Mouse (Mus musculus) layer of hippocampus, adult 11-12 months (tissue): Measurements from ENCODE around the gene Adamts17.
A peak's percentile ranks its signal among the peaks of the same experiment; 100 is the strongest.

ENCODE experiments used
- DNase-seq: peaks from one replicate; pipeline ENCODE4 v3.0.0; 2022; ENCODE audit warnings: low spot score

Gene Adamts17

DNA sequence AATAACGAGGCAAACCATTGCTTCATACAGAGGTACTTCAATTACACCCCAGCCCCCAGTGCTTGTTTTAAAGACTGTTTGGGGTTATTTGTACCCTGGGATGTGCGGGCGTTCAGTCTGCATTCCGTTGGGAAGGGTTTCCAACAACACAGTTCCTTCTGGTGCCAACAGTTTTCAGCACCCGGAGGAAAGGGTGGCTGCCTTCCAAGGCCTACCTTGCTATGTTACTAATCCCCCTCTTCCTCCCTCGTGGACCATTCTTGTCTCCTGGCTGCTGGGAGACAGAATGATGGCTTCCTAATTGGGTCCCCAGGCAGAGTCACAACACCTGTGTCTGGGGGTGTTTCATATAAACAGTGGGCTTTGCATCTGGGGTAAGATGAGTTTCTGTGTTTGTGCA is 94.5 kb downstream of the Adamts17 start:
- DNase-seq, result peak; percentile 74

DNA sequence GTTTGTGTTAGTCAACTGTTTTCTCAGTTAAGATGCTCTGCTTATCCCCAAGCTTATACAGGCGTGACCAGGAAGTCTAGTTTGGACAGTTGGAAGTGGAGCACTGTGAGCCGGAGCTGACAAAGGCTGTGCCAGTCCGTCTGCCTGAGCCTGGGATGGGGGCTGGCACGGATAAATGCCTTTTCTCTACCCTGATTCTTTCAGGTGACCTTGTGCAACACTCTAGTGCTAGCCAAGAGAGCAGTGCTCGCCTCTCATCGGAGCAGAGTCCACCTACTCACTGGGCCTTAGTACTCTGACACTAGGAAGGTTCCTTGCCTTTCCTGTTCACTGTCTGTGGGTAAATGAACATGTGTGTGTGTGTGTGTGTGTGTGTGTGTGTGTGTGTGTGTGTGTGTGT is 95.5 kb downstream of the Adamts17 start:
- DNase-seq, result no peak

DNA sequence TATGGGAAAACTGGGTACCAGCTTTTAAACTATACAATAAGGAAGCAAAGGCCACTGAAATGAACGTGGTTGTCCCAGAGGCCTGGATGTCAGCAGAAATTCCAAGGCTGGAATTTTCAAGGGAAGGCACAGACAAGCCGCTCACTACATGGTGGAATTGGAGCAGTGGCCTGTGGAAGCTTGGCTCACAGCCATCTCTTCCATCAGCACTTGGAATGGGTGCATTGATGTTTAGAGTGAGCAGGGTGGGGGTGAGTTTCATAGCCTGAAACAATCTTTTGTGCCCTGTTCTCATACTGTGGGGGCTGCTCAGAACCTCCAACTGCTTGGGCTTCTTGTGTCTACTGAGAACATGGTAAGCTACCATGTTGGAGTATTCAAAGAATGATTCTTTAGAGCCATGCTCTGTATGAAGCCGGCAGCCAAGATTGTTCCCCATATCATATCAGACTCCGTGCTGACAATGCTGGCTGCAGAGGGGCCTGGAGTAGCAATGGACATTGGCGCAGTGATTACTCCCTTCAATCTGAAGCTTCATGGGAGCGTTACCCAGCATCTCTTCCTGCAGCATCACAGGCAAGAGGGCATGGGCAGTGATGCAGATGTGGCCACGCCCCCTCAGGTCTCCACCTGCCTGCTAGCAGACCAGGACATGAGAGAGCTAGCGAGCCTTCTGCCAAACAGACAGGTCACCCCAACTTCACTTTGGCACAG is 96.7 kb downstream of the Adamts17 start:
- DNase-seq, result no peak

DNA sequence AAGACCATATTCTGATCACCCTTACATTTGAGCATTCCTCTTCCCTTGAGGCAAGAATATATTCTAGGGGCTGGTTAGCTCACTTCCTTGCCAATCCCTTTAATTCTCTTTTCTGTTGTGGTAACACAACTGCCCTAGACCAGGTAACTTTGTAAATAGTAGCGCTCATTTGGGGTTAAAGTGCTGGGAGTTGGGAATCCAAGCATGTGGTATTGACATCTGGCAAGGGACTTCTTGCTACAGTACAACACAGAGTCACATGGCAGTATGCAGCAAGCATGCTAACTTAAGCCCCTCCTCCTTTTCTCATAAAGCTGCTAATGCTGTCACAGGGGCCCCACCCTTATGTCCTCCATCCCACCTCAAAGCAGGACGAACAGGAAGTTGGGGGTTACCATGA is 97.4 kb downstream of the Adamts17 start:
- DNase-seq, result no peak

DNA sequence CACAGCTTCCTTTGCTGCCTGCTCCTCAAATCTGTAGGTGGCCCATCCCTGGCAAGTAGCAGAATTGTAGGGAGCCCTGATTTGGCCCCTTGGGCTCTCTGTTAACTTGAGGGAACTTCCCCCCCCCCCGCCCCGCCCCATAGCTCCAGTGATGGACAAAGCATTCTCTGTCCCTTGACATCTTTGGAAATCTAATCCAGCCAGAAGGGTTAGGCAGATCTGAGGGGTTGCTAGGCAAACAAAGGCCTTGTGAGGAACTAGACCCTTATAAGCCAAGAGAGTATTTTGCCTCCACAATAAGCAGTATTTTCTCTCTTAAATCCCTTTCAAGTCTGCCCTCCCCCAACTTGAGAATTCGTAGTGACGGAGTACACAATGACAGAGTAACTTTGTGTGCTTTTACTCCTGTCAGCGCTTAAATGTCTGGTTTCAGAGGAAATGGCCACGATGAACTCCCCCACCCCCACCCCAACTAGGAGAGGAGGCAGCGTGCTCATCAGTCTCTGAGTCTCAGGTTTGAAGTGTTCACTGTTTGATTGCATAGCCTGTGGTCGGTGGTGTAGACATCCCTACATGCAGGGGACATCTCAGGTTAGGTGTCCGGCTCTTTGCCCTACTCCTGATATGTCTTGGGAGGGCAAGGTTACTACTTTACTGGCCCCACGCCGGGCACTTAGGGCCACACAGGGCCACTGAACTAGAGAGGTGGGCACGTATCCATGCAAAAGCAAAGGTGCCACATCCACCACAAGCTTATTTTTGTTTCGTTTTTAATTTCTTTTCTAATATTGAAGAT is 99.7 kb downstream of the Adamts17 start:
- DNase-seq, result no peak

DNA sequence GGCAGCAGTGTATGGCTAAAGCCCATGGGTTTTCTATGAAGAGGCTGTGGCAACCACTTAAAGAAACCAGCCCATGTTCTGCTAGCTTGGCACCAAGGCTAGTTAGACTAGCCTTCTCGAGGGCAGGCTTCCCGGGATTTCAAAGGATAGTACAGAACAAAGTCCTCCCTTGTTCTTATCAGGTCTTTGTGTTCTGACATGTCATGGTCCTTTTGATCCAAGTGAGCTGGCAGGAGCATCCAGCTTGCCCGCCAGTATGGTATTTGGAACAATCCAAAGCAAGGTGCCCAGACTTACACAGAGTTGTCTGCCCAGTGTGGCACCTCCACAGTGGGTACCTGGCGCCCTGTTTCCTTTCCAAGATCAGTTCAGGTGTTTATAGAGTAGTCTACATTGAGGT is 101.2 kb downstream of the Adamts17 start:
- DNase-seq, result no peak

GRCm38 (mm10) chr7:66949006-66949405 is 109.5 kb downstream of the Adamts17 start:
- DNase-seq, result no peak

DNA sequence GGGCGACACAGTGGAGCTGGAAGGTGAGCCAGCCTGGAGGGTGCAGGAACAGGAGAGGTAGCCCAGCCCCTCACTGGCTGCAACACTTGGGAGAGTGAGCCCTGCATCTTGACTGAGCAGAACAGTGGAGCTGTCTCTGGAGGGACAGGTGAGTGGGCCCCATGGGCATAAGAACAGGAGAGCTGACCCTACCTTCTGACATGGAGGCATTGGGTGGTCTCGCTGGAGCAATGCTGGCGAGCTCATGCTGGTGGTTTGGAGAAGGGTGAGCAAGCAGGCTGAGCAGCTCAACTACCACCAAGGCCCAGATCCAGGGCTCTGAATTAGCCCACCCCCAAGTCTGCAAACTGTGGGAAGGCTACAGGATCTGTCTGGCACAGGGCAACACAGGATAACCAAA is 113.4 kb downstream of the Adamts17 start:
- no peak for DNase-seq

DNA sequence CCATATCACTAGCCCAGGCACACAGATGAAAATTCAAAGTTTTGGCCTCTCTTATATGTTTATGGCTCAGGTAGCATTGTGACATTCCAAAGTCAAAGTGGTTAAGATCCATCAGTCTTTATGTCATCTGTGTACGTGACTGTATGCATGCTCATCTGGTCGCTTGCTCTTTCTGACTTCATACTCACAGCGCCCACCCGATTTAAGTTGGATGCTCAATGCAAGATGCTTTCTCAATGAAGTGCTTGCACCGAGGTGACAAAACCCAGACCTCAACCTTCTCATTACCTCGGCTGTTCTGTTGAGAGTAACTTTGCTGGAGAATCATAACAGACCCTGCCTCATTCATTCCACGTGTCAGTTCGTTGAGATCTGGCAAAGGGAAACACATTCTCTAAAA is 114.5 kb downstream of the Adamts17 start:
- no peak for DNase-seq

DNA sequence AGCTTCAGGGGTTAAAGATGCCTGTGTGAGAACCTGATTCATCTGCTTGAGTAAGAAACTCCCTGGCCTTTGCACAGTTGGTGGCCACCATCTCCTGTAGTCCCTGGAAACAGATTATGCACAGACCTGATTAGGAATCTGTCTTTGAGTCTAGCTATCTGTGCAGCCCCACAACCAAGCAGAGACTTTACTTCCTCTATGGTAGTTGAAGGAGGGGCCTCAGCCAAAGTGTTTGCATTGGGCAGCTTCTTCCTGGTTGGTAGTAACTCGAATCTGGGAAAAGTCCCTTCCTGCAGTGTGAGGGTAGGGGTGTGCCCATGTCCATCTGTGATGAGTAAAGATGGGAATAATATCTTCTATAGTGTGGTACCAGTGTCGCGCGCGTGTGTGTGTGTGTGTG is 115.2 kb downstream of the Adamts17 start:
- DNase-seq, result no peak

DNA sequence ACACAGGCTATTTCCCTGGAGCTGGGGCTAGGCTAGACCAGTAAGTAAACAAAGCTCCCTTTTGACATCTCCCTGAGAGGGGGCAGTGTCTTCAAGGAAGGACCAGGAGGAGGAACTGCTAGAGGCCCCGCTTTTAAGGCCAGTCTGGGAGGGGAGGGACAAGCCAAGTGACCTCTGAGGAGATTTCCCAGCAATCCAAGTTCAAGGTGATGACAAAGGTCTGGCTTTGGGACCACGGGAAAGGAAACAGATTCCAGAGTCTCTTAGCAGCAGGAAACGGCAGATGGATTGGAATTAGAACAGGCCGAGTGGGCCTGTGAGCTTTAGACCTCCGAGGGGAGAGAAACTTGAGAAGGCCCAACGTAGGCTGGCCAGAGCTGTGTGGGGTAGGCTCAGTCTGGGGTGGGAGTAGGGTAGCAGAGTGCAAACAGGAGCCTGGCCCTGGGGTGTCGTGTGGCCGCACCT is 116.0 kb downstream of the Adamts17 start:
- no peak for DNase-seq

- DNase-seq, result no peak
These were observed 116.4 kb downstream of the Adamts17 start for GRCm38 (mm10) chr7:66955978-66956377.

GRCm38 (mm10) chr7:66957764-66958163 is 118.2 kb downstream of the Adamts17 start:
- no peak for DNase-seq

DNA sequence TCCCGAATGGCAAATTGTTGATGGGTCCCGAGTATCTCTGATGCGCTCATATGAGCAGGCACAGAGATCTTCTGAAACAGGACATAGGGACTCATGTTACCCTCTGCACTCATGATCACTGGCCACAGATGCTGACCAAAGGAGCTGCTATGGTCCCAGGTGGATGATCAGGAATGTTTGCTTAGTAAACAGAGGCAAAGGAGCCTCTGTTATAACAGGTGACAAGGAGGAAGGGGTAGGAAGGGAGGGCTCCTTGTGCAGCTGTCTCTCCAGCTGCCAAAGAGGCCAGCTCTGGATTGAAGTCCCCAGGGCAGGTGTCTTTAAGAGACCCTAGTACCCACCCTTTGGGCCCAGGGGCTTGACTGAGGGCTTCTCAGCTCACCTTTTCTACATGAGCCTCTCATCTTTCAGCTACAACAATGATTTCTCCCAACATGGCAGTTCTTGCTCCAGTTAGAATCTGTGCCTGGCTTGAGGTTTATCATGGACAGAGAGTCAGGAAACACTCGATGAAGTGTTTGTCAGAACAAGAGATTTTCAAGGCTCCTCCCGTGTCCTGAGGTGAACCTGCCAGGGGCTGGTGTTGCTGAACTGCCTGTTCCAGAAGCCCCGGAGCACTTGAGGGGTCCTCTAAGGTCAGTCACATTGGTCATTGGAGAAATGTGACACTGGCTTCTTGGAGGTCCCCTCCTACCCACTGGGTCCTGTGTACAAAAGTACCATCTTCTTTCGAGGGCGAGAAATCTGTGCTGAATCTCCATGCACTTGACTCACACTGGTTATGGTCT is 120.9 kb downstream of the Adamts17 start:
- DNase-seq, result no peak

DNA sequence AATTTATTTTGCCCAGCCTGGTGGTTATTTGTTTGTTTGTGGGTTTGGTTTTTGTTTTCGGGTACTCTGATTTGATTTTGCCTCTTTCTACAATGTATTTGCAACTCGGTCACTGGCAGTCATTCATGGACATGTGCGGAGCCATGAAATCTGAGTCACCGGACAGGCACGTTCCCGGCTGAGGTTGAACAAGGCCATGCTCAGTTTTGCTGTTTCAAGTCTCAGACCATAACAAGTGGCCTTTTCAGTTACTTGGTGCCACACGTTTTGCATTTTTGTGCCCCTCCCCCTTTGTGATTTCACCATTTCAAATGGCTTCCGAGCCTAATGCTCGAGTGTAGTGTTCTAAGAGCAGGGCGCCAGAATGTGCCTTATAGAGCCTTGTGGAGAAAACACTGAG is 123.2 kb downstream of the Adamts17 start:
- DNase-seq, result no peak

DNA sequence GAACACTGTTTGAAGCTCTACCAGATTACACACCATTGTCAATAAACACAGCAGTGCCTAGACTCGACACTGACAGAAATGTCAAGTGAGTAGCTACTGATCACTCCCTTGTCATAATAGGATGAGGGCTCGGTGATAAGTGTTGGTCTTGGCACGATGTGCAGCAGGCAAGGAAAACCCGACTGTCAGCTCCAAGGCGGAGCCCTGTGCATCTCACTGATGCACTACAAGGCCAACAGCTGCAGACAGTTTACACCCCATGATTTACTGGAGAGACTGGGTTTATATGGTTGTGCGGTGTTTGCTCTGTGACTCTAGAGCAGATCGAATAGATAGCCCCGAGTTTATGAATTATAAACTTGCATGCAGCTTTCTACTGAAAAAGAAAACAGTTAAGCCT is 124.0 kb downstream of the Adamts17 start:
- DNase-seq, result no peak

GRCm38 (mm10) chr7:66966541-66967205 is 127.1 kb downstream of the Adamts17 start:
- DNase-seq, result no peak

- no peak for DNase-seq
These were observed 127.8 kb downstream of the Adamts17 start for GRCm38 (mm10) chr7:66967206-66967919.

- no peak for DNase-seq
These were observed 129.1 kb downstream of the Adamts17 start for GRCm38 (mm10) chr7:66968661-66969060.

DNA sequence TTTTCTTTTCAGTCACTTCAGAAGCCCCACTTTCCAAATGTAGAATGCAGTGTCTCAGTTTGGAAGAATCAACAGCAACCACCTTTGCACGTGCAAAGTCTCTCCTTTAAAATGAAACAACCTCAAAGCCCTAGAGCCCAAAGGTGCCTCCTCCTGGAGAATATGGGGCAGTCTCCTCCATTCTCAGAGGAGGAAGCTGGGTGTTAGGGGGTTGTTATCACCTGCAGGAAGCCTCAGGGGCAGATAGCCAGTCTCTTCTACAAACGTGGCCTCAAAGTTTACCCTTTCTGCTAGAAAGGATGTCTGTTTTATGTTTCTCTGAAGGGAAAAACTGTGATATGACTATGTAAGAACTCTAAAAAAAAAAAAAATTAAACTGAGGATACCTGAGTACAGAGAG is 129.7 kb downstream of the Adamts17 start:
- no peak for DNase-seq

DNA sequence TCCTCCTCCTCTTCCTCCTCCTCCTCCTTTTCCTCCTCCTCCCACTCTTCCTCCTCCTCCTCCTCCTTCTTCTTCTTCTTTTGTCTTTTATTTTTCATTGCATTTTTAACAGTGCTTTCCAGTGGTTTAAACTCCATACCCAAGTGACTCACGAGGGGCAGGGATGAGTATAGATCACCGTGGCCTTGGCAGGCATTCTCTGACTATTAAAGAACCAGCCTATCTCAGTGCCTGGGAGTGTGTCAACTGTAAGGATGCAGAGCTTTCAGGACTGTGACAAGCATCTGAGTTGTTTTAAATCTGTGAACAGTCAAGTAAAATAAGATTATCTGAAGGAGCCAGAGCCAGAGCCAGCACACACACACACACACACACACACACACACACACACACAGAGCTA is 130.7 kb downstream of the Adamts17 start:
- DNase-seq, result no peak

DNA sequence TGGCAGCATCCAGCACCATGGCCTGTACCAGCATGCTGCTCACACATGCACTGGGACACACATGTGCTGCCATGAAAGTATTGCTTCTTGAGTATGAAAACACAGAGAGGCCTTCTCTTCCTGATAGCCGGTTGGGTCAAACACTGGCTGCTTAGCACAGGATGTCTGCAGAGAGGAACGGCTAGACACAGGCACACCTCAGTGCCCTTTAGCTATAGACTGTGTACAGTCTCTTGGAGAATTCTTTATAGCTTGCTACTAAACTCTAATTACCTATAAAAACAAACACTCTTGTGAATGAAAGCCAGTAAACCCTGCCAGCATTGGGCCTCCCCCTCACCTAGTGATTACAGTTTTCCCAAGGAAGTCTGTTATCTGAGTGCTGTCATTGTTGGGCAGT is 131.4 kb downstream of the Adamts17 start:
- DNase-seq, result no peak
